ENCODE assay signal across 8 mouse cellular contexts in genomic region chr17:27825984-27826905, GRCm38 (mm10). TPM values are rescaled to one million over a fixed set of nuclear protein-coding genes. Genes with fewer than 3 reads are reported as not detected.
A peak's percentile ranks its signal among the peaks of the same experiment; 100 is the strongest.
DNase-seq lines count a peak whose midpoint lies in the region; ATAC-seq lines count a peak whose summit lies in the region.

No protein-coding gene starts in this region.

- WGBS in intestine, embryonic 15.5 days = 2% methylated on average over 22 of the region's 22 CpGs
- WGBS in midbrain, embryonic 16.5 days = 5% methylated on average over 22 of the region's 22 CpGs

- peaks cover 9% of the 10 kb centered on the region; the same call in 1 of the 2 replicates for H3K4me1 ChIP-seq in intestine, embryonic 15.5 days (replicated peaks)
- peaks cover 3% of the 10 kb centered on the region for H3K4me1 ChIP-seq in midbrain, embryonic 16.5 days (ENCODE audit: control insufficient read depth, insufficient read depth, low read length)

- ATAC-seq in common myeloid progenitor, adult 5-6 weeks (replicated peaks; ENCODE audit: low read depth, poor library complexity, severe bottlenecking) = peak; percentile 91
- ATAC-seq in intestine, embryonic 15.5 days = peak; percentile 73
- ATAC-seq in midbrain, embryonic 16.5 days = no peak

- no peaks in the 10 kb centered on the region for H3K9me3 ChIP-seq in intestine, embryonic 15.5 days
- H3K9me3 ChIP-seq in midbrain, embryonic 16.5 days (replicated peaks; ENCODE audit: control insufficient read depth, low read length, poor library complexity, severe bottlenecking) = no peaks in the 10 kb centered on the region

- H3K4me2 ChIP-seq in intestine, embryonic 15.5 days (replicated peaks) = peak overlapping the region; percentile 67
- H3K4me2 ChIP-seq in midbrain, embryonic 16.5 days (ENCODE audit: low read length) = peak overlapping the region; percentile 48

- DNase-seq in Muller cell, postnatal 12 days (ENCODE audit: inconsistent ontology term) = peak; percentile 89
- DNase-seq in gastrocnemius, postnatal 4 days (ENCODE audit: low spot score in 2 of 2) = peak; percentile 22 to 73
- peak; percentile 94 for DNase-seq in liver
- peak; percentile 70 to 74 for DNase-seq in spleen, postnatal 14 days (ENCODE audit: low spot score in 2 of 2)
- no peak for DNase-seq in cerebellum, adult 11 months

- H3K9ac ChIP-seq in intestine, embryonic 15.5 days = no peak overlapping the region
- peak overlapping the region; percentile 35; the same call in 1 of the 2 replicates for H3K9ac ChIP-seq in midbrain, embryonic 16.5 days (ENCODE audit: low read depth, low read length)

- no peaks in the 10 kb centered on the region for H3K36me3 ChIP-seq in intestine, embryonic 15.5 days
- no peaks in the 10 kb centered on the region for H3K36me3 ChIP-seq in midbrain, embryonic 16.5 days (ENCODE audit: control insufficient read depth, insufficient read depth, low read length)

- peak overlapping the region; percentile 74 for H3K27ac ChIP-seq in intestine, embryonic 15.5 days
- no peak overlapping the region for H3K27ac ChIP-seq in midbrain, embryonic 16.5 days (ENCODE audit: low read length)

- H3K4me3 ChIP-seq in intestine, embryonic 15.5 days (replicated peaks) = peak overlapping the region; percentile 37
- H3K4me3 ChIP-seq in midbrain, embryonic 16.5 days (ENCODE audit: low read depth, low read length) = peak overlapping the region; percentile 15; the same call in 1 of the 2 replicates

- no peaks in the 10 kb centered on the region for H3K27me3 ChIP-seq in intestine, embryonic 15.5 days (replicated peaks)
- H3K27me3 ChIP-seq in midbrain, embryonic 16.5 days (ENCODE audit: control insufficient read depth, insufficient read depth, low read depth, low read length) = no peaks in the 10 kb centered on the region

RNA-seq across cellular contexts. Expression of gene D17Wsu92e, which starts 5.8 kb away (rescaled TPM):
- total RNA-seq in common myeloid progenitor, adult 5-6 weeks (2017) = 59.1 and 69.4 TPM in 2 replicates
- 10 to 100 TPM; 69.7 to 74.0 TPM for total RNA-seq in gastrocnemius, postnatal 4 days (2021)
- 19.0 and 22.1 TPM in 2 replicates for polyA plus RNA-seq in intestine, embryonic 15.5 days (2015; fragmentation: Nextera tagmentation; extraction: Ambion mirVana)
- 8.5 and 9.4 TPM in 2 replicates for polyA plus RNA-seq in midbrain, embryonic 16.5 days (2015; fragmentation: Nextera tagmentation; extraction: Ambion mirVana)

RNA-seq across cellular contexts. Expression of gene Snrpc, which starts 11.7 kb away (rescaled TPM):
- 116 and 132 TPM in 2 replicates for total RNA-seq in common myeloid progenitor, adult 5-6 weeks (2017)
- total RNA-seq in gastrocnemius, postnatal 4 days (2021) = 100 to 1,000 TPM in 1 of 2 experiments, 10 to 100 TPM in 1; 97.3 to 109 TPM
- polyA plus RNA-seq in intestine, embryonic 15.5 days (2015; fragmentation: Nextera tagmentation; extraction: Ambion mirVana) = 250 and 266 TPM in 2 replicates
- polyA plus RNA-seq in midbrain, embryonic 16.5 days (2015; fragmentation: Nextera tagmentation; extraction: Ambion mirVana) = 193 and 197 TPM in 2 replicates

RNA-seq across cellular contexts. Expression of gene Uhrf1bp1, which starts 30.0 kb away (rescaled TPM):
- 10.5 and 13.1 TPM in 2 replicates for total RNA-seq in common myeloid progenitor, adult 5-6 weeks (2017)
- 10 to 100 TPM; 19.3 to 19.5 TPM for total RNA-seq in gastrocnemius, postnatal 4 days (2021)
- polyA plus RNA-seq in intestine, embryonic 15.5 days (2015; fragmentation: Nextera tagmentation; extraction: Ambion mirVana) = 3.9 and 4.1 TPM in 2 replicates
- 6.0 and 6.5 TPM in 2 replicates for polyA plus RNA-seq in midbrain, embryonic 16.5 days (2015; fragmentation: Nextera tagmentation; extraction: Ambion mirVana)
